Mouse (Mus musculus): Measurements from ENCODE around the gene Nphp1. TPM values are rescaled to one million over a fixed set of nuclear protein-coding genes. Genes with fewer than 3 reads are reported as not detected.

Nphp1 gene
- polyA plus RNA-seq (2015; fragmentation: Nextera tagmentation; extraction: Ambion mirVana) = 36.9 and 39.7 TPM in 2 replicates

GRCm38 (mm10) chr2:127788440-127789116 lies at the start of gene Nphp1:
Gene Nphp1 (minus strand): TSS chr2:127788897.
- WGBS = under 1% methylated on average over 40 of the region's 40 CpGs
- Histone ChIP-seq H3K9ac (peak within 1 kb of the TSS; percentile 73), H3K4me1 (peaks cover 20% of the 10 kb centered on the region), H3K4me3 (peak within 1 kb of the TSS; percentile 86), H3K27ac (peak within 1 kb of the TSS; percentile 54), H3K36me3 (no peaks in the 10 kb centered on the region), H3K9me3 (no peaks in the 10 kb centered on the region), H3K4me2 (peak within 1 kb of the TSS; percentile 72), H3K27me3 (no peaks in the 10 kb centered on the region)
- peak; percentile 82 for ATAC-seq (ENCODE audit: borderline replicate concordance, extremely low read depth, low FRiP score, low TSS enrichment)

- Histone ChIP-seq H3K36me3 (0 out of 2 replicates have a peak, but pooled peaks cover 2% of the 10 kb centered on the region), H3K9ac (no peak overlapping the region), H3K27me3 (peaks cover 11% of the 10 kb centered on the region), H3K4me3 (no peak overlapping the region), H3K9me3 (no peaks in the 10 kb centered on the region), H3K4me2 (no peak overlapping the region), H3K4me1 (peaks cover 14% of the 10 kb centered on the region), H3K27ac (no peak overlapping the region)
- WGBS = 16% methylated on average over 2 of the region's 2 CpGs
- no peak for ATAC-seq (ENCODE audit: borderline replicate concordance, extremely low read depth, low FRiP score, low TSS enrichment)
Observed at GRCm38 (mm10) chr2:127832833-127833190, 44.1 kb upstream of the Nphp1 start.

GRCm38 (mm10) chr2:127832103-127832832 lies 43.6 kb upstream of the Nphp1 start:
- peak overlapping the region; percentile 65 for H3K4me3 ChIP-seq
- peaks cover 14% of the 10 kb centered on the region for H3K4me1 ChIP-seq
- 0 out of 2 replicates have a peak overlapping the region, but pooled peaks have one; percentile 17 for H3K27ac ChIP-seq
- H3K27me3 ChIP-seq = peaks cover 5% of the 10 kb centered on the region
- H3K9ac ChIP-seq = peak overlapping the region; percentile 21; the same call in 1 of the 2 replicates
- no peaks in the 10 kb centered on the region for H3K9me3 ChIP-seq
- peaks cover 3% of the 10 kb centered on the region for H3K36me3 ChIP-seq
- ATAC-seq (ENCODE audit: borderline replicate concordance, extremely low read depth, low FRiP score, low TSS enrichment) = peak; percentile 62; the same call in 1 of the 2 replicates
- 29% methylated on average over 11 of the region's 11 CpGs for WGBS
- peak overlapping the region; percentile 76 for H3K4me2 ChIP-seq

DNA sequence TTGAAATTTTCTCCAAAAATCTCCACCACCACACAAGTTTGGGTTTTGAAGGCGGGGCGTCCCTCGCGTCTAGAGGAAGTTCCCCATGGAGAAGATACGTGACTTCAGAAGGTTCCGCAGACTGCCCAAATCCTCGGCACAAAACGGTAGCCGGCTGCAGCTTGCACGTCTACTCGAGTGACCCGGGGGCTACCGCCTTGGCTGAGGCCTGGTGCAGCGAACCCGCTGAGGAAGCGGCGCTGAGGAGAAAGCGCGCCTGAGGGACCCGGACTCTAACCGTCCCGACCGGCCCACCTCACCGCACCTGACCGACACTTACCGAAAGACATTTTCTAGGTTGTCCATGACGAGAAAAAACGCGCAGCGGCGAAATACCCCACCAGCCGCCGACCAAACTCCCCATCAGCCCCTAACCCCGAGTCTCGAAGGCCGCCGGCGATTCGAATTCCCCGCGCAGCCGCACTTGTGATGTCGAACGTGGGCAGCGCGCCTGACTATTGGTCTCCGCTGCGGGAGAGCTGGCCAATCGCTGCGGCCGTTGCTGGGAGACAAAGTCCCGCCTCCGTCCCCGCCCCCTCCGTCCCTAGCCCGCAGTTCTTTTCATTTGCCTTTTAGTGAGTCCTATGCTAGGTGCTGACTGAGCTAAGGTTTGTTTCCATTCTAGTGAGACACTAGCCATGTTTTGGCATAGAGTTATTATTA lies 42.9 kb upstream of the Nphp1 start, which contains the start of gene Bub1:
Gene Bub1 (minus strand): TSS at position 465 of the 702 bp plus-strand sequence.
- ATAC-seq (ENCODE audit: borderline replicate concordance, extremely low read depth, low FRiP score, low TSS enrichment) = peak; percentile 96
- Histone ChIP-seq H3K4me2 (peak within 1 kb of the TSS; percentile 76), H3K4me3 (peak within 1 kb of the TSS; percentile 65), H3K36me3 (peaks cover 7% of the 10 kb centered on the region), H3K9me3 (no peaks in the 10 kb centered on the region), H3K4me1 (peaks cover 14% of the 10 kb centered on the region), H3K27ac (0 out of 2 replicates have a peak within 1 kb of the TSS, but pooled peaks have one; percentile 17), H3K9ac (peak within 1 kb of the TSS; percentile 63), H3K27me3 (no peaks in the 10 kb centered on the region; the same call in none of the 2 replicates)
- under 1% methylated on average over 56 of the region's 56 CpGs for WGBS

DNA sequence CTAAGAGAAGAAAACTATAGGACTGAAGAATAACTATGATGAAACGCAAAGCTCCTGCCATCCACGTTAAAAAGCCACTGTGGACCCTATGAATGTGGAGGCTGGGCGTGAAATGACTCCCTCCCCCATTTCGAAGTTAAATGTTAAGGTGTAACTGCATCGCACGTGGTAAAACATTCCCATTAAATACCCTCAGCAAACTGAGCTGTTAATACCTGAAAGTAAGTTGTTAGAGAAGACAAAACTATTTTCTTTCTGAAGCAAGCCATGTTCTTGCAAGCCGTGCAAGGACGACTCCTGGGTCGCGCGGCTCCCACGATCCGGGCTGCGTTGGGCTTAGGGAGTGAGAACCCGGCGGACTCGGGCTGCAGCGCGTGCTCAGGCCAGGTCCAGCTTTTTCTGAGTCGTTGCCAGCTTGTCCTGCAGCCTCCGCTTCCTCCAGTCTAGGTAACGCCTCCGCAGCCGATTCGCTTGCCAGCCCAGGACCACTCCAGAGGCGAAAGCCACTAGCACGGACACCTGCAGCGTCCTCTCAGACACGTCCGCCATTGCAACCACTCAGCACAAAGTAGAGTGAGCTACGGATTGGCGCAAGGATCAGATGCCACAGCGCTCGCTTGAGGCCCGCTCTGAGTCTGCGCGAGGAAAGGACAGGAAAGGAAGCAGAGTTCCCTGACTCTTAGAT lies 3.4 kb upstream of the Nphp1 start, which contains the start of gene Mtln:
Gene Mtln (minus strand): TSS at position 570 of the 685 bp plus-strand sequence.
- peak within 1 kb of the TSS; percentile 89 for H3K27ac ChIP-seq
- under 1% methylated on average over 37 of the region's 37 CpGs for WGBS

DNA sequence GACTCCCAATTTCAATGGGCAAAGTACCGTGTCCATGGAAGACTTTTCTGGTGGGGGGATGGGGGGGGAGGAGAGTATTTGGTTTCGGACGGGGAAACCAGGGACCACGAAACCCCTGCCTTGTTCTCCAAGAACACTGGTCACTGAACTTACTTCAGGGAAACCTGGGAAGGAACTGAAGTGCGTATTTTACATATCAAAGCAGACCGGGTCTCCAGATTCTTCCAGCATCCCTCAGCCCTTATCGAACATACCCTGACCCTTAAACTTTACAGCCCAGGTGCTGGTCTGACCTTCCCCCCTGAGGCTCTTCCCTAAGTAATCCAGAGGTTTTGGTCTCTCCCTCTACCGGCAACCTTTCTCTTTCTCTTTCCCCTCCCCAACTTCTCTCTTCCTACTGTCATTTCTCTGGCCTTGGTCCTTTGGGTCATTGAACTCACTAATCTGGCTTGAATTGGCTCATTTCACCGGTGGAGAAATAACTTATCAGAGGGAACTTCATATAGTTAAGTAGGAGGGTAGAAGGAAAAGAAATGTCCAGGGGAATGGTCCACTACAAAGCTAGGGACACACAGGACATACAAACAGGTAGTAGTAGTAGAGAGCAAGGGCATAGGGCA lies 1.1 kb upstream of the Nphp1 start:
- no peak overlapping the region for H3K27ac ChIP-seq
- H3K27me3 ChIP-seq = no peaks in the 10 kb centered on the region
- peak overlapping the region; percentile 86 for H3K4me3 ChIP-seq
- H3K36me3 ChIP-seq = no peaks in the 10 kb centered on the region
- peaks cover 20% of the 10 kb centered on the region for H3K4me1 ChIP-seq
- H3K4me2 ChIP-seq = peak overlapping the region; percentile 72
- 27% methylated on average over 9 of the region's 9 CpGs for WGBS
- no peak for ATAC-seq (ENCODE audit: borderline replicate concordance, extremely low read depth, low FRiP score, low TSS enrichment)
- H3K9ac ChIP-seq = 0 out of 2 replicates have a peak overlapping the region, but pooled peaks have one; percentile 73
- H3K9me3 ChIP-seq = no peaks in the 10 kb centered on the region

More for the DNA sequence above, 3.4 kb upstream of the Nphp1 start, which contains the start of gene Mtln:
- H3K4me1 ChIP-seq = peaks cover 20% of the 10 kb centered on the region
- peak within 1 kb of the TSS; percentile 62 for H3K9ac ChIP-seq
- H3K9me3 ChIP-seq = no peaks in the 10 kb centered on the region
- H3K4me3 ChIP-seq = peak within 1 kb of the TSS; percentile 76
- ATAC-seq (ENCODE audit: borderline replicate concordance, extremely low read depth, low FRiP score, low TSS enrichment) = peak; percentile 96
- no peaks in the 10 kb centered on the region for H3K27me3 ChIP-seq
- H3K4me2 ChIP-seq = peak within 1 kb of the TSS; percentile 55
- no peaks in the 10 kb centered on the region for H3K36me3 ChIP-seq

GRCm38 (mm10) chr2:127789138-127789537 lies 441 bp upstream of the Nphp1 start:
- H3K9me3 ChIP-seq = no peaks in the 10 kb centered on the region
- no peaks in the 10 kb centered on the region for H3K36me3 ChIP-seq
- 2% methylated on average over 11 of the region's 11 CpGs for WGBS
- no peak for ATAC-seq (ENCODE audit: borderline replicate concordance, extremely low read depth, low FRiP score, low TSS enrichment)
- H3K4me3 ChIP-seq = peak overlapping the region; percentile 86
- peaks cover 20% of the 10 kb centered on the region for H3K4me1 ChIP-seq
- H3K27me3 ChIP-seq = no peaks in the 10 kb centered on the region
- peak overlapping the region; percentile 73 for H3K9ac ChIP-seq
- H3K4me2 ChIP-seq = peak overlapping the region; percentile 72
- peak overlapping the region; percentile 54 for H3K27ac ChIP-seq

DNA sequence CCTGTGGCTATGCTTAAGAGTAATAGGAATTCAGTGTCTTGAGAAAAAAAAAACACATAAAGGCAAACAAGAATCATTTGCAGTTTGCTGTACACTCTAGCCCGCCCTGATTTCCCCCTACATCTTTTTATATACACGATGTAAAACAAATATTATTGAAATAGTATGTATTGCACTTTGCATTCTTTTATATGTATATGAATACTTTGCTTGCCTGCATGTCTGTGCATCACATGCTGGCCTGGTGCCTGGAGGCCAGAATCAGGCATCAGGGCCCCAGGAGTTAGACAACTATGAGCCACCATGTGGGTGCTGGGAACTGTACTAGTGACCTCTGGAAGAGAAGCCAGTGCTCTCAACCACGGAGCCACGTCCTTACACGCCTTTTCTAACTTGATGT lies 1.5 kb downstream of the Nphp1 start:
- no peak overlapping the region for H3K4me2 ChIP-seq
- H3K27ac ChIP-seq = no peak overlapping the region
- no peak overlapping the region for H3K9ac ChIP-seq
- no peak for ATAC-seq (ENCODE audit: borderline replicate concordance, extremely low read depth, low FRiP score, low TSS enrichment)
- no peaks in the 10 kb centered on the region for H3K9me3 ChIP-seq
- no peak overlapping the region for H3K4me3 ChIP-seq
- no peaks in the 10 kb centered on the region for H3K36me3 ChIP-seq
- 88% methylated on average over 5 of the region's 5 CpGs for WGBS
- H3K4me1 ChIP-seq = peaks cover 20% of the 10 kb centered on the region
- no peaks in the 10 kb centered on the region for H3K27me3 ChIP-seq

DNA sequence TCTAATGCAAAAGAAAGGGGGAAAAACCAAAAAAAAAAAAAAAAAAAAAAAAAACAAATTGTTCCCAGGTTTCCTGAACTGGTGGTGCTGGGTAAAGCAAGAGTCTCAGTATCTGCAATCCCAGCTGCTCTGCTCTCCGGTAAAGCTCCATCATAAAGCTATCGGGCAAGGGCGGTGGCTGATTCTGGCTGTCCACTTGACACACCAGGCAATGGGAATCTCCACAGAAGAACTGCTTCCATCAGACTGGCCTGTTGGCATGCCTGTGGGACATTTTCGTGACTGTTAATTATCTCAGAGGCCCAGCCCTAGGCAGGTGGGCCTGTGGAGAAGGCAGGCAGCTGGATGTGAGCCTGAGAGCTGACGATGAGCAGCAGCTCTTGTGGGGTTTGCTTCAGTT lies 10.2 kb downstream of the Nphp1 start:
- Histone ChIP-seq H3K4me2 (no peak overlapping the region), H3K9ac (no peak overlapping the region), H3K36me3 (peaks cover 18% of the 10 kb centered on the region), H3K9me3 (no peaks in the 10 kb centered on the region), H3K4me1 (no peaks in the 10 kb centered on the region), H3K4me3 (no peak overlapping the region), H3K27me3 (no peaks in the 10 kb centered on the region), H3K27ac (no peak overlapping the region)
- no peak for ATAC-seq (ENCODE audit: borderline replicate concordance, extremely low read depth, low FRiP score, low TSS enrichment)
- WGBS = 84% methylated on average over 5 of the region's 5 CpGs

DNA sequence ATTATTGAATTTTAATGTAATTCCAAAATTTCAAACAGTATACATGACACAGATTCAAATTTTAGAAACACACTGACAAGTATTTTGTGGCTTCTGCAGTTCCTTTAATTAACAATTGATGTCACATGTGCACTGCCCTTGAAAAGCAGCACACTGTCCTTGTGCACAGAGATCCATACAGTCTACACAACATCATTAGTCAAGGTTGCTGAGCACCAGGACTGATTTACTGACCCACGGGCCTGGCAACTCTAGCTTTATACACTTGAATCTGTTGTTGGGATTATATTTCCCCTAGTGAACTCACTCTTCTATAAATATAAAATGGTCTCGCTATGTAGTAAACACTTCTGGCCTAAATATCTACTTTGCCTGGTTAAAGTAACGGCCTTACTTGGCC lies 13.7 kb downstream of the Nphp1 start:
- Histone ChIP-seq H3K27me3 (no peaks in the 10 kb centered on the region), H3K9me3 (no peaks in the 10 kb centered on the region), H3K27ac (no peak overlapping the region), H3K9ac (no peak overlapping the region), H3K4me1 (no peaks in the 10 kb centered on the region), H3K36me3 (peaks cover 24% of the 10 kb centered on the region), H3K4me3 (no peak overlapping the region), H3K4me2 (no peak overlapping the region)
- no peak for ATAC-seq (ENCODE audit: borderline replicate concordance, extremely low read depth, low FRiP score, low TSS enrichment)
- WGBS = 79% methylated on average over 3 of the region's 3 CpGs

DNA sequence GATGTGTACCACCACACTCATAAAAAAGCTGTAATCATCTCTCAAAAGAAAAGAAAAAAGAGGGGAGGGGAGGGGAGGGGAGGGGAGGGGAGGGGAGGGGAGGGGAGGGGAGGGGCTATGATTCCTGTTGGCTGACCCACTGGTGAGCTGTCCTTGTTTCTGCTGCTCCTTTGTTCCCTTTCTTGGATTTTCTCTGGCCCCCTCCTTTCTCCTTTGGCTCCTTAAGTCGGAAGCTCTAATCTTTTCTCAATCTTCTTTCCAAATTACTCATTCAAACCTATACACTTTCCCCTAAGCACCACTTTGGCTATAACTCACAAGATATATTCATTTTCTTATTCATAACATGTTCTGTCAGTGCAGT lies 14.1 kb downstream of the Nphp1 start:
- ATAC-seq (ENCODE audit: borderline replicate concordance, extremely low read depth, low FRiP score, low TSS enrichment) = no peak
- Histone ChIP-seq H3K4me2 (no peak overlapping the region), H3K36me3 (peaks cover 24% of the 10 kb centered on the region), H3K4me1 (no peaks in the 10 kb centered on the region), H3K27me3 (no peaks in the 10 kb centered on the region), H3K9me3 (no peaks in the 10 kb centered on the region), H3K27ac (no peak overlapping the region), H3K9ac (no peak overlapping the region), H3K4me3 (no peak overlapping the region)
- 6% methylated on average over 1 of the region's 1 CpGs for WGBS

Data from lung, embryonic 15.5 days (tissue).